Mouse (Mus musculus): ENCODE measurements at regions not wholly inside any gene's neighbourhood (a gene's known extent, or its start where the extent isn't known, plus 50 kb on each side); places are given as distances from the start of the nearest gene placed in this dataset.

DNA sequence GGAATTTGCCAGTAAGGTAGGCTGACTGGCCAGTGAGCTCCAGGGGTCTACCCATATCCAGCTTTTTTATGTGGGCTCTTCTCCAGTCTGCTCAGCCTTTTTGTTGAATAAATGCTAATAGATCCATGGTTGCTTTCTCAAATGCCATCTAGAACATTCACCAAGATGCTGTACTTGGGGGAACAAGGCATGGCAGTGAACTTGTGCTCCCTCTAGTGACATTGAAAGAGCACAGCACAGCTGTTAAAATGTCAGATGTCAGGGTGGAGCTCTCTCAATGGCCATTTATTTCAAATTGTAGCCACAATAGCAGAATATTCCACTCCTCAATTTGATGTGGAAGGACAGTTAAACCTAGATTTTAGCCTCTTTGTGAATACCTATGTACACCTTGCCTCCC lies 86.3 kb downstream of the Kcnk1 start:
- no peaks in the 10 kb centered on the region for H3K36me3 ChIP-seq (ENCODE audit: control insufficient read depth, insufficient read depth)
- no peak for ATAC-seq
- no peak overlapping the region for H3K27ac ChIP-seq (ENCODE audit: low read length)
- no peaks in the 10 kb centered on the region for H3K4me1 ChIP-seq (replicated peaks; ENCODE audit: control insufficient read depth, insufficient read depth, low read length)
- H3K4me3 ChIP-seq (replicated peaks; ENCODE audit: low read length) = no peak overlapping the region
- no peak overlapping the region for H3K9ac ChIP-seq (replicated peaks; ENCODE audit: low read depth, low read length)
- H3K4me2 ChIP-seq (ENCODE audit: low read length) = no peak overlapping the region
- H3K27me3 ChIP-seq (replicated peaks; ENCODE audit: control insufficient read depth, insufficient read depth, low read length) = no peaks in the 10 kb centered on the region
- H3K9me3 ChIP-seq (ENCODE audit: control insufficient read depth, low read length) = no peaks in the 10 kb centered on the region

DNA sequence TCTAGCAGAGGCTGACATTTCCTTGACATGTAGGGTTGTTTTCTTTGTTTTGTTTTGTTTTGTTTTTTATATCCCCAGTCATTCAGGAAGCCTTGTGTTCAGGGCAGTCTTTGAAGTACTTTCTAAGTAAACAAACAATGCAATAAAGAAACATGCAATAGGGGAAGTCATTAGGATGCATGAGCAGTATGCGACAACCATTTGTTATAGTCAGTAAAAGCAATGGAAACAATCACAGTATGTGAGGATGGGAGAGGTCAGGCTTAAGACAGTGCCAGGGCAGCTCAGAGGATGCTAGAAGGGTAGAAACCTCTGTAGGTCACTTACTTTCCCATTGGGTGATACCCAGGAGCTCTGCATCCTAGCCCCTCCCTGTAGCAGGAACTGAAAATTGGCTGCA lies 87.9 kb downstream of the Kcnk1 start:
- no peaks in the 10 kb centered on the region for H3K4me1 ChIP-seq (replicated peaks; ENCODE audit: control insufficient read depth, insufficient read depth, low read length)
- H3K36me3 ChIP-seq (ENCODE audit: control insufficient read depth, insufficient read depth) = no peaks in the 10 kb centered on the region
- no peak overlapping the region for H3K4me3 ChIP-seq (replicated peaks; ENCODE audit: low read length)
- WGBS = 76% methylated on average over 1 of the region's 1 CpGs
- no peak for ATAC-seq
- no peak overlapping the region for H3K9ac ChIP-seq (replicated peaks; ENCODE audit: low read depth, low read length)
- no peak overlapping the region for H3K27ac ChIP-seq (ENCODE audit: low read length)
- no peaks in the 10 kb centered on the region for H3K9me3 ChIP-seq (ENCODE audit: control insufficient read depth, low read length)
- H3K4me2 ChIP-seq (ENCODE audit: low read length) = no peak overlapping the region
- H3K27me3 ChIP-seq (replicated peaks; ENCODE audit: control insufficient read depth, insufficient read depth, low read length) = no peaks in the 10 kb centered on the region

DNA sequence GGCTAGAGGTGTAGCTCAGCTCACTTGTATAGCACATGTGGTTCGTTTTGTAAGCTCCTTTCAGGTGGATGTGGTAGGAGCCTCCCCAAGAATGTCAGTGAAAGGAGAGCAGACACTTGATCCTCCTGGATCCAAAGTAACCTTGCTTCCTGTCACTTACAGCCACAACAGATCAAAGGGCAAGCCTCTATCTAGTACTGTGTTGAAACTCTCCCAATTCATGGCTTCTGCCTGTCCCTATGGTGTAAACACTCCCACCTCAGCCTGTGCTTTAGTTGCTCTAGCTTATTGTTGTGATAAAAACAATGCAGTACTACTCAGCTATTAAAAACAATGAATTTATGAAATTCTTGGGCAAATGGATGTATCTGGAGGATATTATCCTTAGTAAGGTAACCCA lies 95.8 kb downstream of the Kcnk1 start:
- H3K4me1 ChIP-seq (replicated peaks; ENCODE audit: control insufficient read depth, insufficient read depth, low read length) = no peaks in the 10 kb centered on the region
- no peak overlapping the region for H3K4me2 ChIP-seq (ENCODE audit: low read length)
- no peak overlapping the region for H3K9ac ChIP-seq (replicated peaks; ENCODE audit: low read depth, low read length)
- no peak for ATAC-seq
- no peak overlapping the region for H3K4me3 ChIP-seq (replicated peaks; ENCODE audit: low read length)
- H3K27ac ChIP-seq (ENCODE audit: low read length) = no peak overlapping the region
- no peaks in the 10 kb centered on the region for H3K27me3 ChIP-seq (replicated peaks; ENCODE audit: control insufficient read depth, insufficient read depth, low read length)
- no peaks in the 10 kb centered on the region for H3K36me3 ChIP-seq (ENCODE audit: control insufficient read depth, insufficient read depth)
- H3K9me3 ChIP-seq (ENCODE audit: control insufficient read depth, low read length) = peaks cover 6% of the 10 kb centered on the region
- 65% methylated on average over 1 of the region's 1 CpGs for WGBS

DNA sequence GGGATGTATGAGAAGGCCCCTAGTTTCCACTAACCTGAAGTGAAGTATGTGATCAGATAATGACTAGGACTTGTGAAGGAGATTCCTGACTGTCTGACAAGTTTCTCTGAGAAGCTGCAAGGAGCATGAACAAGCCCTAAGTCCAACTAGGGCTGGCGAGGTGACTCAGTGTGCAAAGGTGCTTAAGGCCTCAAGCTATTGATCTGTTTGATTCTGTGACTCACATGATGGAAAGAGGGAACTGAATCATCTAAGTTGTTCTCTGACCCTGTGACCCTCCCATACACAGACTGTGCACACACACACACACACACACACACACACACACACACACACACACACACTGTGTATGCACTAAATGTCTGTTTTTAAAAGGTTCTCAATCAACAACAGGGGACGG lies 99.0 kb downstream of the Kcnk1 start:
- H3K36me3 ChIP-seq (ENCODE audit: control insufficient read depth, insufficient read depth) = no peaks in the 10 kb centered on the region
- H3K9ac ChIP-seq (replicated peaks; ENCODE audit: low read depth, low read length) = no peak overlapping the region
- H3K4me2 ChIP-seq (ENCODE audit: low read length) = no peak overlapping the region
- no peaks in the 10 kb centered on the region for H3K4me1 ChIP-seq (replicated peaks; ENCODE audit: control insufficient read depth, insufficient read depth, low read length)
- no peaks in the 10 kb centered on the region for H3K27me3 ChIP-seq (replicated peaks; ENCODE audit: control insufficient read depth, insufficient read depth, low read length)
- no peak for ATAC-seq
- peaks cover 3% of the 10 kb centered on the region for H3K9me3 ChIP-seq (ENCODE audit: control insufficient read depth, low read length)
- 91% methylated on average over 2 of the region's 2 CpGs for WGBS
- no peak overlapping the region for H3K4me3 ChIP-seq (replicated peaks; ENCODE audit: low read length)
- H3K27ac ChIP-seq (ENCODE audit: low read length) = no peak overlapping the region

DNA sequence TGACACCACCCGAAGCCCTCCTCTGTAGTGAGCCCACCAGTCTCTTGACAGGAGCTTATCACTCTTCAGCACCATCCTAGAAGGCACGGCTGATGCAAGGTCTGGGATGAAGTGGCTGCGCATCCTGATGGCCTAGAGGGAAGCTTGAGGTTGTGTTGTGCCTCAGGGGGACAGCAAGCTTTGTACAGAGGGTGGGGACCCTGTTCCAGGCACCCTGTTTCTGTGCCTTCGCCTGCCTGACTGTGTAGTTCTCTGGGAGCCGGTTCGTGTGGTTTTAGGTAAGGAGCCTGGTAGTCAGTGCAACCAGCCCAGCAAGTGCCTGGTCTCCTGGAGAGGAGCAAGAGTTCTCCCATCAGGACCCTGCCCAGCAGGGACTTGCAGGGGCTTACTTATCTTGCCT lies 101.1 kb downstream of the Kcnk1 start:
- no peaks in the 10 kb centered on the region for H3K9me3 ChIP-seq (ENCODE audit: control insufficient read depth, low read length)
- 79% methylated on average over 6 of the region's 6 CpGs for WGBS
- no peak overlapping the region for H3K4me2 ChIP-seq (ENCODE audit: low read length)
- no peaks in the 10 kb centered on the region for H3K36me3 ChIP-seq (ENCODE audit: control insufficient read depth, insufficient read depth)
- ATAC-seq = no peak
- H3K27me3 ChIP-seq (replicated peaks; ENCODE audit: control insufficient read depth, insufficient read depth, low read length) = no peaks in the 10 kb centered on the region
- no peaks in the 10 kb centered on the region for H3K4me1 ChIP-seq (replicated peaks; ENCODE audit: control insufficient read depth, insufficient read depth, low read length)
- no peak overlapping the region for H3K27ac ChIP-seq (ENCODE audit: low read length)
- no peak overlapping the region for H3K9ac ChIP-seq (replicated peaks; ENCODE audit: low read depth, low read length)
- no peak overlapping the region for H3K4me3 ChIP-seq (replicated peaks; ENCODE audit: low read length)

DNA sequence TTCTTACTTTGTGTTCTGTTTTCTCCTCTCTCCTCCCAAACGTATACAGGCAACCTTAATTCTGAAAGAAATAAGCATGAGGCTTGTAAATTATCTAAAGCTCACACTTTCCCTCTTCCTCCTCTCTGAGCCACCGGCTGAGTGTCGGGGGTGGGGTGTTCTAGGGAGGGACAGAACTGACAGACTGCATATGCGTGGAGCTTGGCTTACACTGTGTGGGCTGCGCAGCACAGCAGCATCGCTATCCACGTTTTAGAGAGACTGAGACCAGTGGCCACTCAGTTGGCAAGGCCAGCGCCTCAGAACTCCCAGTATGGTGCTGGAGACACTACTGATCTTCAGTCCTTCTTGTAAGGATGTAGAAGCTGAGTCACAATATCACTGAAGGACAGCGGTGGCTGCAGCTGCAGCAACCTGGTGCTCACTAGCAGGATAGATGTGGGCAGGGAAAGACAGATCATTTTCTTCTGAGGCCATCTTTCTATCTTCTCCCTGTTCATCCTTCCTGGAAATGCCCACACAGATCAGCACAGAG lies 101.7 kb downstream of the Kcnk1 start:
- ATAC-seq = no peak
- 70% methylated on average over 9 of the region's 9 CpGs for WGBS

DNA sequence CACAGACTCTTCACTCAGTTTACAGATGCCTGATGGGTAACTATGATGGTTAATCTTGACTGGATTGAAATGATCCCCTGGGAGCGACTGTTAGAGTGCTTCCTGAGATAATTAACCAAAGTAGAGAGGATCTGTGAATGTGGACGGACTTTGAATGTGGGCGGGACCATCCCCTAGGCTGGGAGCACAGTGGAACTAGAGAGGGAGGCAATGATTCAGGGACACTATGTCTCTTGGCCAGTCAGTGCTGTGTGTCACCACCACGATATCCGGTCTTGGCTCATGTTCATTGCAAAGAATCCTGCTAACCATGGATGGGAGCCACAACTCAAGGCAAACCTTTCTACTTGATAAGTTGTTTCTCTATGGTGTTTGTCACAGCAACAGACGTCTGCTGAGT lies 103.9 kb downstream of the Kcnk1 start:
- Histone ChIP-seq H3K27ac (ENCODE audit: low read length) (no peak overlapping the region), H3K36me3 (ENCODE audit: control insufficient read depth, insufficient read depth) (no peaks in the 10 kb centered on the region), H3K9me3 (ENCODE audit: control insufficient read depth, low read length) (no peaks in the 10 kb centered on the region), H3K4me2 (ENCODE audit: low read length) (no peak overlapping the region), H3K4me1 (replicated peaks; ENCODE audit: control insufficient read depth, insufficient read depth, low read length) (no peaks in the 10 kb centered on the region), H3K9ac (replicated peaks; ENCODE audit: low read depth, low read length) (no peak overlapping the region), H3K4me3 (replicated peaks; ENCODE audit: low read length) (no peak overlapping the region), H3K27me3 (replicated peaks; ENCODE audit: control insufficient read depth, insufficient read depth, low read length) (no peaks in the 10 kb centered on the region)
- ATAC-seq = no peak
- 87% methylated on average over 6 of the region's 6 CpGs for WGBS

More for the DNA sequence above, 101.7 kb downstream of the Kcnk1 start:
- H3K4me1 ChIP-seq (replicated peaks; ENCODE audit: control insufficient read depth, insufficient read depth, low read length) = no peaks in the 10 kb centered on the region
- H3K4me3 ChIP-seq (replicated peaks; ENCODE audit: low read length) = no peak overlapping the region
- H3K4me2 ChIP-seq (ENCODE audit: low read length) = no peak overlapping the region
- H3K9me3 ChIP-seq (ENCODE audit: control insufficient read depth, low read length) = no peaks in the 10 kb centered on the region
- no peak overlapping the region for H3K9ac ChIP-seq (replicated peaks; ENCODE audit: low read depth, low read length)
- no peaks in the 10 kb centered on the region for H3K36me3 ChIP-seq (ENCODE audit: control insufficient read depth, insufficient read depth)
- no peak overlapping the region for H3K27ac ChIP-seq (ENCODE audit: low read length)
- H3K27me3 ChIP-seq (replicated peaks; ENCODE audit: control insufficient read depth, insufficient read depth, low read length) = no peaks in the 10 kb centered on the region

DNA sequence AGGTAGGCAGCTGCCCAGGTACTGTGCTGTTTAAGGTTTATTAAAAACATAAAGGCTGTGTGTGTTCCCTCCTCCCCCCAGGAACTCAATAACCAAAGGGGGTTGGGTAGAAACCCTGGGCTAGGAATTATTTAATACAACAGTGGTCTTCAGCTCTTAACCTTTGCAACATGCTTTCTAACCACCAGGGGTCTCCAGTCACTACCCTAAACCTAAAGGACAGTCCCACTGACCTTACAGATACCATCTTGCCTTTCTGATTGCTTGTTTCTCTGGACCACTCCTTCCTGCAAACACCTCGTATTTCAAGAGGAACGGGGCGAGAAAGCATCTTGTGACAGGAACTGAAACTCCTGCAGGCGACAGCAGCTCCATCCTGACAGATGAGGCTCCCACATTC lies 104.9 kb downstream of the Kcnk1 start:
- Histone ChIP-seq H3K27ac (ENCODE audit: low read length) (no peak overlapping the region), H3K27me3 (replicated peaks; ENCODE audit: control insufficient read depth, insufficient read depth, low read length) (no peaks in the 10 kb centered on the region), H3K4me3 (replicated peaks; ENCODE audit: low read length) (no peak overlapping the region), H3K9me3 (ENCODE audit: control insufficient read depth, low read length) (no peaks in the 10 kb centered on the region), H3K36me3 (ENCODE audit: control insufficient read depth, insufficient read depth) (no peaks in the 10 kb centered on the region), H3K9ac (replicated peaks; ENCODE audit: low read depth, low read length) (no peak overlapping the region), H3K4me2 (ENCODE audit: low read length) (no peak overlapping the region), H3K4me1 (replicated peaks; ENCODE audit: control insufficient read depth, insufficient read depth, low read length) (no peaks in the 10 kb centered on the region)
- no peak for ATAC-seq
- 78% methylated on average over 4 of the region's 4 CpGs for WGBS

DNA sequence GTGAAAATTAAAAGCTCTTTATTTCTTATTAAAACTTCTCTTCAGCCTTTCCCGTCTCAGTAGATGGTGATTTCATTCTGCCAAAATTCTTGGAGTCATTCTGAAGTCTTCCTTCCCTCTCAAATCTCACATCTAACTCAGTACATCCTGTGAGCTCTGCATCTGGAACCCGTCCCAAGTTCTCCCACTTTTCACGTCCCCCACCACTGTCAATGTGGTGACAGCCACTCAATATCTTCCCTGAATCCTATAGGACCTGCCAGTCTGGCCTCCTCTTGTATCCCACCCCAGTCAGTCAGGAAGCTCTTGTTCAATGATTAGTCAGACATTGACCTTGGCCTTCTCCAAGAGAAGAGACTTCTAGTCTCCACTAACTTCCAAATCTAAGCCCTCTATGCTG lies 110.1 kb downstream of the Kcnk1 start:
- H3K27me3 ChIP-seq (replicated peaks; ENCODE audit: control insufficient read depth, insufficient read depth, low read length) = no peaks in the 10 kb centered on the region
- H3K9ac ChIP-seq (replicated peaks; ENCODE audit: low read depth, low read length) = no peak overlapping the region
- ATAC-seq = no peak
- no peaks in the 10 kb centered on the region for H3K4me1 ChIP-seq (replicated peaks; ENCODE audit: control insufficient read depth, insufficient read depth, low read length)
- H3K4me2 ChIP-seq (ENCODE audit: low read length) = no peak overlapping the region
- H3K4me3 ChIP-seq (replicated peaks; ENCODE audit: low read length) = no peak overlapping the region
- no peaks in the 10 kb centered on the region for H3K36me3 ChIP-seq (ENCODE audit: control insufficient read depth, insufficient read depth)
- H3K9me3 ChIP-seq (ENCODE audit: control insufficient read depth, low read length) = no peaks in the 10 kb centered on the region
- no peak overlapping the region for H3K27ac ChIP-seq (ENCODE audit: low read length)
- 88% methylated on average over 3 of the region's 3 CpGs for WGBS

DNA sequence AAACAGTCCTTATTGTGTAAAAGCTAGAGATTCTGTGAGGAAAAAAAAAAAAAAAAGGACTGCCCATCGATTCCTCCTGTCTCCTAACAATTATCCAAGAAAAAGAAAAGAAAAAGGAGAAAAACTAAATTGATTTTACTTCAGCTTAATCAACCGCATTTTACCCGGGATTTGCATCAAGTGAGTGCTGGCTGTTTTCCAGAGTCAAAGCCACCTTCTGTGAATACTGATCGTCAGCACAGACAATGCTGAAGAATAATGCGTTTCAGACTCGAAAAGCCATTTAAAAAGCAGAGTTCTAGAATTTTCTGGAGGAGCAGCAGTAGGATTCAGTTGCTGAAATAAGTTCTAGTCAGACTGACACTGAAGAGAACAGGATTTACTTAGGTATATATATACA lies 131.1 kb downstream of the Kcnk1 start:
- H3K9ac ChIP-seq (replicated peaks; ENCODE audit: low read depth, low read length) = no peak overlapping the region
- H3K4me2 ChIP-seq (ENCODE audit: low read length) = no peak overlapping the region
- peaks cover 2% of the 10 kb centered on the region for H3K4me1 ChIP-seq (replicated peaks; ENCODE audit: control insufficient read depth, insufficient read depth, low read length)
- no peak overlapping the region for H3K27ac ChIP-seq (ENCODE audit: low read length)
- WGBS = 10% methylated on average over 6 of the region's 6 CpGs
- no peaks in the 10 kb centered on the region for H3K9me3 ChIP-seq (ENCODE audit: control insufficient read depth, low read length)
- H3K36me3 ChIP-seq (ENCODE audit: control insufficient read depth, insufficient read depth) = no peaks in the 10 kb centered on the region
- H3K27me3 ChIP-seq (replicated peaks; ENCODE audit: control insufficient read depth, insufficient read depth, low read length) = no peaks in the 10 kb centered on the region
- ATAC-seq = no peak
- H3K4me3 ChIP-seq (replicated peaks; ENCODE audit: low read length) = no peak overlapping the region
